Mouse (Mus musculus): ENCODE data around the gene Abo. TPM values are rescaled to one million over a fixed set of nuclear protein-coding genes. Genes with fewer than 3 reads are reported as not detected.

Abo gene
- polyA plus RNA-seq, 1 experiment from 2014 or later = not detected

GRCm38 (mm10) chr2:26908710-26909386 lies 44.1 kb upstream of the Abo start:
- H3K27me3 ChIP-seq (replicated peaks; ENCODE audit: control insufficient read depth, insufficient read depth, low read length) = no peaks in the 10 kb centered on the region
- peaks cover 16% of the 10 kb centered on the region for H3K4me1 ChIP-seq (ENCODE audit: control insufficient read depth, insufficient read depth, low read length)
- H3K4me3 ChIP-seq (ENCODE audit: low read depth, low read length) = peak overlapping the region; percentile 85
- peak overlapping the region; percentile 98 for H3K9ac ChIP-seq (ENCODE audit: low read depth, low read length)
- H3K36me3 ChIP-seq (ENCODE audit: control insufficient read depth, insufficient read depth, low read length) = peaks cover 67% of the 10 kb centered on the region
- H3K9me3 ChIP-seq (ENCODE audit: control insufficient read depth, low read length) = no peaks in the 10 kb centered on the region
- peak overlapping the region; percentile 83 for H3K4me2 ChIP-seq (ENCODE audit: low read depth, low read length)
- no peak overlapping the region for H3K27ac ChIP-seq (replicated peaks; ENCODE audit: low read depth, low read length)
- no peak for DNase-seq (ENCODE audit: low spot score)
- ATAC-seq (ENCODE audit: low read depth) = no peak
- WGBS = 76% methylated on average over 18 of the region's 18 CpGs

GRCm38 (mm10) chr2:26907109-26907508 lies 42.3 kb upstream of the Abo start:
- Histone ChIP-seq H3K9me3 (ENCODE audit: control insufficient read depth, low read length) (no peaks in the 10 kb centered on the region), H3K36me3 (ENCODE audit: control insufficient read depth, insufficient read depth, low read length) (peaks cover 49% of the 10 kb centered on the region), H3K9ac (ENCODE audit: low read depth, low read length) (no peak overlapping the region), H3K27me3 (replicated peaks; ENCODE audit: control insufficient read depth, insufficient read depth, low read length) (no peaks in the 10 kb centered on the region), H3K4me3 (ENCODE audit: low read depth, low read length) (no peak overlapping the region), H3K27ac (replicated peaks; ENCODE audit: low read depth, low read length) (no peak overlapping the region), H3K4me2 (ENCODE audit: low read depth, low read length) (no peak overlapping the region), H3K4me1 (ENCODE audit: control insufficient read depth, insufficient read depth, low read length) (peaks cover 19% of the 10 kb centered on the region)
- DNase-seq (ENCODE audit: low spot score) = peak; percentile 16
- whole genome bisulfite sequencing = 52% methylated on average over 4 of the region's 4 CpGs
- no peak for ATAC-seq (ENCODE audit: low read depth)

GRCm38 (mm10) chr2:26906431-26906830 lies 41.7 kb upstream of the Abo start:
- no peak for DNase-seq (ENCODE audit: low spot score)
- no peaks in the 10 kb centered on the region for H3K27me3 ChIP-seq (replicated peaks; ENCODE audit: control insufficient read depth, insufficient read depth, low read length)
- no peaks in the 10 kb centered on the region for H3K9me3 ChIP-seq (ENCODE audit: control insufficient read depth, low read length)
- no peak overlapping the region for H3K9ac ChIP-seq (ENCODE audit: low read depth, low read length)
- no peak for ATAC-seq (ENCODE audit: low read depth)
- H3K4me2 ChIP-seq (ENCODE audit: low read depth, low read length) = no peak overlapping the region
- H3K27ac ChIP-seq (replicated peaks; ENCODE audit: low read depth, low read length) = no peak overlapping the region
- no peak overlapping the region for H3K4me3 ChIP-seq (ENCODE audit: low read depth, low read length)
- H3K4me1 ChIP-seq (ENCODE audit: control insufficient read depth, insufficient read depth, low read length) = peaks cover 21% of the 10 kb centered on the region
- peaks cover 43% of the 10 kb centered on the region for H3K36me3 ChIP-seq (ENCODE audit: control insufficient read depth, insufficient read depth, low read length)
- 97% methylated on average over 3 of the region's 3 CpGs for WGBS

GRCm38 (mm10) chr2:26905936-26906335 lies 41.2 kb upstream of the Abo start:
- no peak for ATAC-seq (ENCODE audit: low read depth)

GRCm38 (mm10) chr2:26903311-26903710 lies 38.5 kb upstream of the Abo start:
- ATAC-seq (ENCODE audit: low read depth) (no peak), DNase-seq (ENCODE audit: low spot score) (no peak)
- H3K9ac ChIP-seq (ENCODE audit: low read depth, low read length) = peak overlapping the region; percentile 80
- peaks cover 11% of the 10 kb centered on the region for H3K4me1 ChIP-seq (ENCODE audit: control insufficient read depth, insufficient read depth, low read length)
- no peaks in the 10 kb centered on the region for H3K27me3 ChIP-seq (replicated peaks; ENCODE audit: control insufficient read depth, insufficient read depth, low read length)
- 7% methylated on average over 7 of the region's 7 CpGs for WGBS
- H3K9me3 ChIP-seq (ENCODE audit: control insufficient read depth, low read length) = no peaks in the 10 kb centered on the region
- peak overlapping the region; percentile 80 for H3K27ac ChIP-seq (replicated peaks; ENCODE audit: low read depth, low read length)
- H3K36me3 ChIP-seq (ENCODE audit: control insufficient read depth, insufficient read depth, low read length) = peaks cover 54% of the 10 kb centered on the region
- peak overlapping the region; percentile 85 for H3K4me2 ChIP-seq (ENCODE audit: low read depth, low read length)
- H3K4me3 ChIP-seq (ENCODE audit: low read depth, low read length) = peak overlapping the region; percentile 75

More at GRCm38 (mm10) chr2:26905936-26906335, 41.2 kb upstream of the Abo start:
- Histone ChIP-seq H3K27ac (replicated peaks; ENCODE audit: low read depth, low read length) (no peak overlapping the region), H3K9ac (ENCODE audit: low read depth, low read length) (no peak overlapping the region), H3K36me3 (ENCODE audit: control insufficient read depth, insufficient read depth, low read length) (peaks cover 40% of the 10 kb centered on the region), H3K9me3 (ENCODE audit: control insufficient read depth, low read length) (no peaks in the 10 kb centered on the region), H3K4me2 (ENCODE audit: low read depth, low read length) (no peak overlapping the region), H3K27me3 (replicated peaks; ENCODE audit: control insufficient read depth, insufficient read depth, low read length) (no peaks in the 10 kb centered on the region), H3K4me1 (ENCODE audit: control insufficient read depth, insufficient read depth, low read length) (peaks cover 21% of the 10 kb centered on the region), H3K4me3 (ENCODE audit: low read depth, low read length) (no peak overlapping the region)
- DNase-seq (ENCODE audit: low spot score) = no peak
- WGBS = 100% methylated on average over 1 of the region's 2 CpGs

GRCm38 (mm10) chr2:26902467-26903220 lies 37.9 kb upstream of the Abo start, which contains the start of gene Surf6:
Gene Surf6 (minus strand): TSS chr2:26902879.
- Histone ChIP-seq H3K4me1 (ENCODE audit: control insufficient read depth, insufficient read depth, low read length) (peaks cover 11% of the 10 kb centered on the region), H3K4me2 (ENCODE audit: low read depth, low read length) (peak within 1 kb of the TSS; percentile 85), H3K9ac (ENCODE audit: low read depth, low read length) (peak within 1 kb of the TSS; percentile 80), H3K4me3 (ENCODE audit: low read depth, low read length) (peak within 1 kb of the TSS; percentile 75), H3K36me3 (ENCODE audit: control insufficient read depth, insufficient read depth, low read length) (peaks cover 54% of the 10 kb centered on the region), H3K9me3 (ENCODE audit: control insufficient read depth, low read length) (no peaks in the 10 kb centered on the region), H3K27ac (replicated peaks; ENCODE audit: low read depth, low read length) (peak within 1 kb of the TSS; percentile 80), H3K27me3 (replicated peaks; ENCODE audit: control insufficient read depth, insufficient read depth, low read length) (no peaks in the 10 kb centered on the region)
- WGBS = under 1% methylated on average over 33 of the region's 41 CpGs
- DNase-seq (ENCODE audit: low spot score) (peak; percentile 99), ATAC-seq (ENCODE audit: low read depth) (peak; percentile 97)

- peak overlapping the region; percentile 80 for H3K9ac ChIP-seq (ENCODE audit: low read depth, low read length)
- no peaks in the 10 kb centered on the region for H3K27me3 ChIP-seq (replicated peaks; ENCODE audit: control insufficient read depth, insufficient read depth, low read length)
- no peaks in the 10 kb centered on the region for H3K9me3 ChIP-seq (ENCODE audit: control insufficient read depth, low read length)
- H3K4me1 ChIP-seq (ENCODE audit: control insufficient read depth, insufficient read depth, low read length) = peaks cover 11% of the 10 kb centered on the region
- ATAC-seq (ENCODE audit: low read depth) (no peak), DNase-seq (ENCODE audit: low spot score) (no peak)
- WGBS = 18% methylated on average over 7 of the region's 7 CpGs
- peak overlapping the region; percentile 80 for H3K27ac ChIP-seq (replicated peaks; ENCODE audit: low read depth, low read length)
- H3K36me3 ChIP-seq (ENCODE audit: control insufficient read depth, insufficient read depth, low read length) = peaks cover 55% of the 10 kb centered on the region
- H3K4me2 ChIP-seq (ENCODE audit: low read depth, low read length) = peak overlapping the region; percentile 85
- peak overlapping the region; percentile 75 for H3K4me3 ChIP-seq (ENCODE audit: low read depth, low read length)
Measured at GRCm38 (mm10) chr2:26901834-26902400, 37.1 kb upstream of the Abo start.

- ATAC-seq (ENCODE audit: low read depth) = no peak
- WGBS = 81% methylated on average over 1 of the region's 1 CpGs
- Histone ChIP-seq H3K36me3 (ENCODE audit: control insufficient read depth, insufficient read depth, low read length) (peaks cover 53% of the 10 kb centered on the region), H3K4me3 (ENCODE audit: low read depth, low read length) (no peak overlapping the region), H3K27me3 (replicated peaks; ENCODE audit: control insufficient read depth, insufficient read depth, low read length) (no peaks in the 10 kb centered on the region), H3K4me2 (ENCODE audit: low read depth, low read length) (no peak overlapping the region), H3K4me1 (ENCODE audit: control insufficient read depth, insufficient read depth, low read length) (peaks cover 11% of the 10 kb centered on the region), H3K27ac (replicated peaks; ENCODE audit: low read depth, low read length) (no peak overlapping the region), H3K9me3 (ENCODE audit: control insufficient read depth, low read length) (no peaks in the 10 kb centered on the region), H3K9ac (ENCODE audit: low read depth, low read length) (no peak overlapping the region)
- no peak for DNase-seq (ENCODE audit: low spot score)
Measured at GRCm38 (mm10) chr2:26900731-26901130, 36.0 kb upstream of the Abo start.

Measured in embryonic facial prominence, embryonic 14.5 days (tissue).